Mouse (Mus musculus) skeletal muscle tissue, adult 2 months (tissue): ENCODE data around the gene Hmga2.

Experiments
- DNase-seq: peaks from one replicate; pipeline ENCODE4 v3.0.0-alpha.2; 2012; ENCODE audit warnings: low read depth, low spot score

Hmga2 gene

GRCm38 (mm10) chr10:120473218-120473617, 3.1 kb downstream of the Hmga2 start:
- no peak for DNase-seq

DNA sequence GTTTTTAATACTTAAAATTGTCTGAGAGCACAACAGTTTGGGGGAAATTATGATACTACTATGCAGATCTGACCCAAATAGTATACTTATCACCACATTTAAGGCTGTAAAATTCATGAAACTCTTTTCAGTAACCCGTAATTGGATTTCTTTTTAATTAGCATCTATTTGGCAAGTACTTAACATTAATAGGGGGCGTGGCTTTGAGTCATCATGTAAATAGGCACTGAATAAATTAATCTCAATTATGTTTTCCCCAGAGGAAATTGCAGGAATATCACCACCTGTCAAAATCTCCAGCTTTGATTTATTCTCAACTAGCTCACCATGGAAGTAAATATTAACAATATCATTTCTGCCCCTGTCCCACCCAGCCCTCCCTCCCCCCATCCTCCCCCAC, 3.7 kb downstream of the Hmga2 start:
- no peak for DNase-seq

GRCm38 (mm10) chr10:120465121-120465520, 11.1 kb downstream of the Hmga2 start:
- no peak for DNase-seq

- DNase-seq = no peak
These were observed 14.5 kb downstream of the Hmga2 start for GRCm38 (mm10) chr10:120461769-120462168.

DNA sequence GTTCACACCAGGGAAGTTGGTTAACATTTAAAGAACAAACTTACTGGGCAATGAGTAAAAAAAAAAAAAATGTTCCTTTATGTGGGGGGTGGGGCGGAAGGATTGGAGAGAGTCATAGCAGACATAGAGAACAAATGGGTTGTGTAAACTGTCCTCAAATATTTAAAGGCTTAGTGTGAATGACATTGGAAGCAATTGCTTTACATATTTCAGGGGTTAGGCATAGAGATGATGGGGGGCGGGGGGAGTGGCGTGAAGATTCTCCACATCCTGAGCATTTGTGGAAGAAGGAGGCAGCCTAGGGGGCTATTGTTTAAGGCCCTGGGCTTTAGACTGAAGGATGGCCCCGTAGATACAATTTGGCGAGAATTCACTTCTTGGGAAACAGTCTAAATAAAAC, 15.0 kb downstream of the Hmga2 start:
- DNase-seq = no peak

GRCm38 (mm10) chr10:120458866-120459265, 17.4 kb downstream of the Hmga2 start:
- no peak for DNase-seq

- no peak for DNase-seq
These were observed 26.5 kb downstream of the Hmga2 start for GRCm38 (mm10) chr10:120449661-120450284.

- no peak for DNase-seq
These were observed 29.5 kb downstream of the Hmga2 start for GRCm38 (mm10) chr10:120446799-120447198.

DNA sequence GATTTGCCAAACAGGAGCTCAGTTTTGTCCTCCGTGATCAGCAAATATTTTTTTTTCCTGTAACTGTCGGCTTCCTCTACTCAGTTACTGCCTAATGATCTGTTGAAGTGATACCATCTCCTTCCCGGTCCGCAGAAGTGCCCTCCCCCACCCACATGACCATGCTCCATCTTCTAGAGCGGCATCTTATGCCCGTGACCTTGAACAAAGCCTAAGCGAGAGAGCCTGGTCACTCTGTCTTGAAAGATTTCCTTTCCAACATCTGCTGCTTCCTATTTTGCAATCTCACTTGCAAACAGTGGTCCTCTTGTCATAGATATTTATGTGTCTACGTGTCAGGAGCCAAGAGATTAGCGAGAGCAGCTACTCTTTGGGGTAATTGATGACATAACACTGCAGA, 30.1 kb downstream of the Hmga2 start:
- no peak for DNase-seq

DNA sequence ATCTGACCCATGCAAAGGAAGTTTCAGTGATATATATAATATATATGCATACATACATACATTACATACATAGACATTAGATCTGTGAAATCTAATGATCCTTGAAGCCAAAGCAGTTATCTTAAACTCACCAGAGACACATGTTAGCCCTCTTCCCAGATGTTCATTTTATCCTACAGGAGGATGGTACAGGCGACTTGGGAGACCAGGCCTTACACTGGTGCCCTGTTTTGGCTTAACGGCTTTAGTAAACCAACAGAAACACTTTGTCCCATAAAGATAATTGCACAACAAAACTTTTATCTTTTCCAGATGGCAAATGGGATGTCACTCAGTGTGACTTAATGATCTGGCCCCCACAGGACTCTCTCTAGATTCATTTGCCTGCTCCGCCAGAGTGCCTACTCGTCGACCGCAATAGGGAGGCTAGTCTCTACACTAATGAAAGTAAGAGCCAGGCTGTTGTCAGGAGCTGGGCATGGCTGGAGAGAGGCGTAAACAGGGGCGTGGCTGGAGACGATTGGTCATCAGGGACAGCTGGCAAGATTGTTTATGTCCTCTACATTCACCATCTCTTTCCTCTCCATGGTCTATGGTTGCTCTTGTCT, 31.7 kb downstream of the Hmga2 start:
- no peak for DNase-seq

- no peak for DNase-seq
These were observed 32.4 kb downstream of the Hmga2 start for GRCm38 (mm10) chr10:120443757-120444311.

DNA sequence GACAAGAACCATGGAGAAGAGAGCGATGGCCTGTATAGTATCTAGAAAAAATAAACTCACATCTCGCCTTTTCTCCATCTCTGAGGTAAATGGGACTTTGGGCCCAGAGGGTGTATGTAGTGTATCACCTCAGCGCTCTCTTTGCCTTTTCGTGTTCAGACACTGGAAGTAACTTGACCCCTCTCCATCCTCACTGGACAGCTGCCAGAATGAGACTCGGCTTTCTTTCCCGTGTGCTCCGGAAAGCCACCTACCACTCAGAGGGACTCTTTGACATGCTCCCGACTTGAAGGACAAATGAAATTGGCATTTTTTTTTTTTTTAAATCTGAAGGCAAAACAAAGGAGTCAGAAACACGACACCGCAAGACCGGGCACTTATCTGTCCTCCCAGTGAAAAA, 35.0 kb downstream of the Hmga2 start:
- DNase-seq = no peak

GRCm38 (mm10) chr10:120434433-120434832, 41.8 kb downstream of the Hmga2 start:
- DNase-seq = no peak

GRCm38 (mm10) chr10:120433463-120433815, 42.8 kb downstream of the Hmga2 start:
- no peak for DNase-seq

GRCm38 (mm10) chr10:120432731-120433462, 43.4 kb downstream of the Hmga2 start:
- DNase-seq = no peak

DNA sequence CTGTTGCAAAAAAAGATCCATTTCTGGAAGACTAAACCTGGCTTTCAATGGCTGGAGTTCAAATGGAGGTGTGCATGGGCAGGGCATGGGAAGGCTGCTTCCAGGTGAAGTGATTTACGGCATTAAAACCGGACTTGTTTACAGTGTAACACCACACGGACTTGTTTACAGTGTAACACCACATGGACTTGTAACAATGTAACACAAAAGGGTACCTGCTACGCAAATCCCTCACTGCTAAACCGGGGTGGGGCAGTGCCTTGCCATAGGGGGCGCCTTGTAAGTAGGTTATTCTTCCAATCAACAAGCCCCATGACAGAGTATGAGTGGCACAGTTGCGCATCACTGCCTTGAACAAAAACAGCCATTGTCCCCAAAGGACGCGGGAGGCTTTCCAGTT, 44.2 kb downstream of the Hmga2 start:
- DNase-seq = no peak

- DNase-seq = no peak
These were observed 44.8 kb downstream of the Hmga2 start for GRCm38 (mm10) chr10:120431435-120431834.

DNA sequence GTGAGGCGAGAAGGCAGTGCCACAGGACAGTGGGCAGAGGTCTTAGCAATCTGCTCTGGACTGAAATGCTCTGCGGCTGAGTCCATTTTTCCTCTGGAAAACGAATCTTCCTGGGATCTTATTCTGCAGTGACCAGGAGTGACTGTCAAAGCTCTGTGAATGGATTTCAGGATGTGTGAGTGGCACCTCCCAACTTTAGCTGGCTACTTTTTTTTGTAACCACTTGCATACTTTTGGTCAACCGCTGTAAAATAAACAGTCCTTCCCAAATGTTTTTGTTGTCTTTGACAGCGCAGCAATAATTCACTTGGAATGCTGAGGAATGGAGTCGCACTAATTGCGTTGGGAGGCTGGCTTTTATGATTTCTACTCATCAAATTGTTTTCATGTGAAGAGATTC, 45.8 kb downstream of the Hmga2 start:
- DNase-seq = no peak

GRCm38 (mm10) chr10:120429758-120430259, 46.5 kb downstream of the Hmga2 start:
- DNase-seq = no peak

- DNase-seq = no peak
These were observed 47.1 kb downstream of the Hmga2 start for GRCm38 (mm10) chr10:120429199-120429551.

DNA sequence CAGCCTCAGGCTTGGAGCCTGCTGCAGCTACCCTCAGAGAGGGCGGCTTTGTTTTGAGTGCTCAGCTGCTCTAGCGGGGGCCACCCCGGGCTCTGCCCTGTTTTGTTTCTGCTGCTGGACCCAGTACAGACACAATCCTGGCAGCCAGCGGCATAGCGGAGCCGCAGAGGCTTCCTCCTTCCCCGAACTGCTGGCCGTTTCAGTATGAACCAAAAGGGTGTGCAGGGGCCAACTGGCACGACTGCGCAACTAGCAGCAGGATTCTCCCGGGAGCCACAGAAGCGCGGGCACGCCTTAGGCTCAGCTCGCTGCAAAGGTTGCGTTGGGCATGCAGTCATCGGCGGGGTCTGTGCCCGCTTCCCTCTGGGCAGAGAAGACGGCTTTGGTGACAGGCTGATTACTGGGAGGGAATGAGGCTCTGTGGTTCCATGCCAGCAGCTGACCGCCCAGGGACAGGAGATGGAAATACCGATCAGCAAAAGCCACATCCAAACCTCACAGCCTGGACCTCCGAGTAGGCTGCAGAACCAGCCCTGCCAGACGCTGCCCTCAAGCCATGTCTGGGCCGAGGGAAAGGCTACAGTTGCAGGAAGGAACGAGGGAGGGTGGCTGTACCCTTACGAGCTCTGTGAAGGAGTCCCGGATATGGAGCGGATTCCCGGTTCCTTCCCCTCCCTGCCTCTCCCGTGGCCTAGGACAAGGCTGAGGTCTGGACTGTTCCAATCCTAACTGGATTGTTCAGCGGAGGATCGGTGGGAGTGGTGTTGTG, 47.7 kb downstream of the Hmga2 start:
- DNase-seq = peak; percentile 58

GRCm38 (mm10) chr10:120426086-120426610, 50.1 kb downstream of the Hmga2 start:
- DNase-seq = peak; percentile 43
